Mouse (Mus musculus) heart, adult 18-20 months (tissue): ENCODE data around the gene Plk5. TPM values are rescaled to one million over a fixed set of nuclear protein-coding genes. Genes with fewer than 3 reads are reported as not detected.

ENCODE experiments used
- DNase-seq, 2 experiments: peaks; one replicate each; pipeline ENCODE4 v3.0.0; 2021 to 2022; ENCODE audit warnings: mixed read lengths in 1 of 2
- long read RNA-seq, 2 experiments: library from polyadenylated mRNA; stranded (forward); transcript quantifications; one replicate each; pipeline ENCODE4 v2.0.0; 2021
- total RNA-seq, 2 experiments: library from RNA; stranded (reverse); gene quantifications; 2 replicates each; pipeline ENCODE4 v1.2.3; 2021

The Plk5 gene
- total RNA-seq, result 1 to 10 TPM in 1 of 2 experiments, under 1 TPM in 1; 0.69 to 1.2 TPM
- long read RNA-seq, experiment 1, partial matches to known transcripts, result 1 of 1 reads
- long read RNA-seq, experiment 1, other reads (novel, unspliced or antisense), result 0 of 1 reads
- long read RNA-seq, experiment 2, partial matches to known transcripts, result 1 of 1 reads
- long read RNA-seq, experiment 2, other reads (novel, unspliced or antisense), result 0 of 1 reads

- no peak for DNase-seq
Measured at GRCm38 (mm10) chr10:80356001-80356682, at the start of gene Plk5. Gene Plk5 (plus strand): TSS chr10:80356459.

- no peak for DNase-seq
Measured at GRCm38 (mm10) chr10:80311560-80311959, 44.7 kb upstream of the Plk5 start.

GRCm38 (mm10) chr10:80312586-80313504 lies 43.4 kb upstream of the Plk5 start:
- no peak for DNase-seq

GRCm38 (mm10) chr10:80313627-80314201 lies 42.5 kb upstream of the Plk5 start:
- DNase-seq, result no peak

GRCm38 (mm10) chr10:80314494-80315001 lies 41.7 kb upstream of the Plk5 start:
- no peak for DNase-seq

GRCm38 (mm10) chr10:80315315-80315714 lies 40.9 kb upstream of the Plk5 start:
- no peak for DNase-seq

GRCm38 (mm10) chr10:80316359-80316781 lies 39.9 kb upstream of the Plk5 start:
- DNase-seq, result no peak

- DNase-seq, result no peak
Measured at GRCm38 (mm10) chr10:80317011-80317410, 39.2 kb upstream of the Plk5 start.

GRCm38 (mm10) chr10:80320340-80320760 lies 35.9 kb upstream of the Plk5 start, which contains the start of gene 2310011J03Rik:
Gene 2310011J03Rik (minus strand): TSS chr10:80320537.
- peak; percentile 96 for DNase-seq

- DNase-seq, result no peak
Measured at GRCm38 (mm10) chr10:80321014-80321669, 35.1 kb upstream of the Plk5 start.

GRCm38 (mm10) chr10:80321670-80322581 lies 34.3 kb upstream of the Plk5 start:
- DNase-seq, result no peak

GRCm38 (mm10) chr10:80322811-80323211 lies 33.4 kb upstream of the Plk5 start:
- peak; percentile 43 to 53 for DNase-seq

GRCm38 (mm10) chr10:80323261-80324119 lies 32.8 kb upstream of the Plk5 start:
- peak; percentile 83 to 87 for DNase-seq

- peak in 1 of 2 experiments; percentile 51 for DNase-seq
Measured at GRCm38 (mm10) chr10:80324120-80325037, 31.9 kb upstream of the Plk5 start.

- DNase-seq, result no peak
Measured at GRCm38 (mm10) chr10:80325045-80325444, 31.2 kb upstream of the Plk5 start.

- peak; percentile 90 to 95 for DNase-seq
Measured at GRCm38 (mm10) chr10:80329273-80330081, 26.8 kb upstream of the Plk5 start, which contains the start of the genes Pcsk4 and Reep6. Gene Pcsk4 (minus strand): TSS chr10:80329498. Gene Reep6 (plus strand): TSS chr10:80329953.

GRCm38 (mm10) chr10:80330084-80330483 lies 26.2 kb upstream of the Plk5 start:
- DNase-seq, result no peak
